Mouse (Mus musculus): ENCODE data around the gene Pla2g10. TPM values are rescaled to one million over a fixed set of nuclear protein-coding genes. Genes with fewer than 3 reads are reported as not detected.
"Not testable (repeated sequence)": the region's sequence is repeated elsewhere in the genome, so short reads cannot be mapped to it uniquely, and the experiment has no call there.

The Pla2g10 gene
- total RNA-seq, 2 experiments from 2014 or later: not detected

GRCm38 (mm10) chr16:13749306-13749705 is 18.5 kb upstream of the Pla2g10 start:
- no peak for DNase-seq (ENCODE audit: low spot score in 2 of 2)
- no peak for TF ChIP-seq CTCF (conservative IDR thresholded peaks at IDR 0.05)
- H3K4me3 ChIP-seq: no peak overlapping the region
- no peak overlapping the region for H3K27ac ChIP-seq

DNA sequence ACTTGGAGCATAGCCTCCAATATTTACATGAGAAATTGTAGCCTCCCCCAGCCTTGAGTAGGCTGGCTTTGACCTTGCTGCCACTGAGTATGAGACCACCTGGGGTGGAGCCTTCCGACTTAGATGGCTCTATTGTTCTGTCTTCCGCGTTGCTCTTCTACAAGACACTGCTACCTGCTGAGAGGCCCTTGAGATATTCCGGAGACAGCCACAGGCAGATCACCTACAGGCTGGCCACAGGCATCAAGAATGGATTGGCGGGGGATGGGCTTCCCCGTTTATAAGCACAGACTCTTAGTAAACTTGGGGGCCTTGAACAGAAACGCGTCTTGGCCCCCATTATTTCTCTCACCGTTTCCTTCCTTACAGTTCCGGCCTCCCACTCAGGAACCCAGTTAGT is 18.0 kb upstream of the Pla2g10 start:
- not testable (repeated sequence) for H3K4me3 ChIP-seq; DNase-seq (ENCODE audit: low spot score in 2 of 2); H3K27ac ChIP-seq

GRCm38 (mm10) chr16:13748124-13748523 is 17.3 kb upstream of the Pla2g10 start:
- no peak overlapping the region for H3K4me3 ChIP-seq
- no peak for TF ChIP-seq CTCF (conservative IDR thresholded peaks at IDR 0.05)
- no peak overlapping the region for H3K27ac ChIP-seq
- no peak for DNase-seq (ENCODE audit: low spot score in 2 of 2)

GRCm38 (mm10) chr16:13747708-13748107 is 16.9 kb upstream of the Pla2g10 start:
- TF ChIP-seq CTCF (conservative IDR thresholded peaks at IDR 0.05): no peak

GRCm38 (mm10) chr16:13740844-13741243 is 10.1 kb upstream of the Pla2g10 start:
- no peak for DNase-seq (ENCODE audit: low spot score in 2 of 2)
- no peak overlapping the region for H3K4me3 ChIP-seq
- TF ChIP-seq CTCF (conservative IDR thresholded peaks at IDR 0.05): no peak

More at GRCm38 (mm10) chr16:13747708-13748107, 16.9 kb upstream of the Pla2g10 start:
- Histone ChIP-seq H3K4me3 (no peak overlapping the region), H3K27ac (no peak overlapping the region)
- no peak for DNase-seq (ENCODE audit: low spot score in 2 of 2)

GRCm38 (mm10) chr16:13739044-13739443 is 8.3 kb upstream of the Pla2g10 start:
- H3K4me3 ChIP-seq; H3K27ac ChIP-seq; DNase-seq (ENCODE audit: low spot score in 2 of 2): not testable (repeated sequence)

More at GRCm38 (mm10) chr16:13740844-13741243, 10.1 kb upstream of the Pla2g10 start:
- H3K27ac ChIP-seq: no peak overlapping the region

DNA sequence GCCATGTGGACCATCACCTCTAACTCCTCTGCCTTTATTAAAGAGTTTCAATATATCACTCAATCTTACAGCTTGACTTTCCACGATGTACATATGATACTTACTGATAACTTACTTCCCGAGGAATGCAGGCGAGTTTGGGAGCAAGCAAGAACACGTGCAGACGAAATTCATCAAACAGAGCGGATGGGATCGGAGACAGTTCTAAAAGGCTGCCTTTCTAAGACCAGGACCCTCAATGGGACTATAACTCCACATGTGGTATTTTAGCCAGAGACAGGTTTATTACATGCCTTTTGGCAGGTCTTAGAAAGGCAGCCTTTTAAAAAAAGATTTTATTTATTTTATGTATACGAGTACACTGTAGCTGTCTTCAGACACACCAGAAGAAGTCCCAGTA is 5.2 kb upstream of the Pla2g10 start:
- no peak overlapping the region for H3K4me3 ChIP-seq
- no peak overlapping the region for H3K27ac ChIP-seq
- no peak for DNase-seq (ENCODE audit: low spot score in 2 of 2)
- TF ChIP-seq CTCF (conservative IDR thresholded peaks at IDR 0.05): no peak

DNA sequence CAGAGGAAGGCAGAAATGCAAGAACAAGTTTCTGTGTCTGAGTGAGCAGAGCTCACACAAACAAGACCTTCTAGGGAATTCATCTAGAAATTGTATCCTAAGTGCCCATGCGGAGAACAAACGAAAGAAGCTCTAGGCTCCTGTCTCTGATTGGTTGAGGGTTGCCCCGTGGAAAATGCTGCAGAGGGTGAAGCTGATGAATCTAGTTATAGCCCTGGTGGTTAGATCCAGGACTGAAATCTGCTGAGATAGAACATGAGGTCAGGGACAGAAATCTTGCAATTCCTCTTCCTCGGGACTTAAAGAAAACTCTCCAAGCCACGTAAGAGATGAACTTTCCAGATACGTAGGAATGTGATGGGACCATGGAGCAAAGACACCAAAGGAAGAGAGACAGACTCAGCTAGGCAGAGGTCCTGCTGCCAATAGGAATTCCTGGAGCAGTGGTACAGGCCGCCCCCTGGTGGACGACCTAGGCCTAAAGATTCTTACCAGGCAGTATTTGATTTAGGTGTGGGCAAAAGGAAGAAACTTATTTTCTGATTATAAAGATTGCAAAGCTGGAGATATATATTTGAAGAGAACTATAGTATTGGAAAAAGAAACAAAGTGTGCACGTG is 2.8 kb upstream of the Pla2g10 start:
- Histone ChIP-seq H3K27ac (no peak overlapping the region), H3K4me3 (no peak overlapping the region)
- peak; percentile 87 for TF ChIP-seq CTCF (conservative IDR thresholded peaks at IDR 0.05)
- peak; percentile 55 to 84 for DNase-seq (ENCODE audit: low spot score in 2 of 2)

DNA sequence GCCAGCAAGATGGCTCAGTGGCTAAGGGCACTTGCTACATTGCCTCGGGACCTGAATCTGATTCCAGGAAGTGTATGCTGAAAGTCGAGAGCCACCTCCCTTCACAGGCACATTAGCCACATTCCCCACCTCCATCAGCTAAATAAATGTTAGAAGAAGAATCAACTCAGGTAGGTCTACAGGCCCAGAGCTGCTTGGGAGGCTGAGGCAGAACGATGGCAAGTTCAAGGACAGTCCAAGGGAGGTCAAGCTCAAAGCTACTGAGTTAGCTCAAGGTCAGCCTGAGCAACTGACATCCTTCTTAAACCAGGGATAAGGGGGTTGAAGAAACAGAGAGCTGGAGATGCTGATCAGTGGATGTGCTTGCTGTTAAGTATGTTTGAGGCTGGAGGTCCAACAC is 2.0 kb upstream of the Pla2g10 start:
- Histone ChIP-seq H3K4me3 (no peak overlapping the region), H3K27ac (no peak overlapping the region)
- no peak for TF ChIP-seq CTCF (conservative IDR thresholded peaks at IDR 0.05)
- DNase-seq (ENCODE audit: low spot score in 2 of 2): no peak

- Histone ChIP-seq H3K27ac (no peak overlapping the region), H3K4me3 (no peak overlapping the region)
- no peak for TF ChIP-seq CTCF (conservative IDR thresholded peaks at IDR 0.05)
- no peak for DNase-seq (ENCODE audit: low spot score in 2 of 2)
Measured at GRCm38 (mm10) chr16:13729428-13729827, 1.4 kb downstream of the Pla2g10 start.

DNA sequence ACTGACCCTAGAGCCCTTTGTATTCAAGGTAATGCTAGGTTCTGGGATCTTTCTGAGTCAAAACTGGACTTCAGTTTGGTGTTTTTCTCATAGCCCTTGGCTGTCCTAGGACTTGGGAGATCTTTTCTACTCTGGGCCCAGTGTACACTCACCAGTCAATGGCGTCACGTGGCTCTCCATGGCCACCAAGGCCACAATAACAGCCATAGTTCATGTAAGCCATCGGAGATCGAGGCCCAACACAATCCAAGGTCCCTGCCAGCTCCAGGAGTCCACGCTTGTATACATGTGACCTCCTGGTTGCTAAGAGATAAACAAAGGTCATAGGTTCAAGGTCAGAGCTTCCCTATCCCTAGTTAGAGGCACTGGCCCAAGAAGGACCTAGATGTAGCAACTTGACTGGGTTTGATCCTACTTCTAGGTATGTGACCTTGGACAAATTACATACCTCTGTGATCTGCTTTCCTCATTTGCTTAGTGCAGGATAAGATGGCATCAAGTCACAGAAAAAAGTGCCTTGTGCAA is 2.9 kb downstream of the Pla2g10 start:
- no peak overlapping the region for H3K4me3 ChIP-seq
- no peak for DNase-seq (ENCODE audit: low spot score in 2 of 2)
- H3K27ac ChIP-seq: no peak overlapping the region
- TF ChIP-seq CTCF (conservative IDR thresholded peaks at IDR 0.05): no peak

DNA sequence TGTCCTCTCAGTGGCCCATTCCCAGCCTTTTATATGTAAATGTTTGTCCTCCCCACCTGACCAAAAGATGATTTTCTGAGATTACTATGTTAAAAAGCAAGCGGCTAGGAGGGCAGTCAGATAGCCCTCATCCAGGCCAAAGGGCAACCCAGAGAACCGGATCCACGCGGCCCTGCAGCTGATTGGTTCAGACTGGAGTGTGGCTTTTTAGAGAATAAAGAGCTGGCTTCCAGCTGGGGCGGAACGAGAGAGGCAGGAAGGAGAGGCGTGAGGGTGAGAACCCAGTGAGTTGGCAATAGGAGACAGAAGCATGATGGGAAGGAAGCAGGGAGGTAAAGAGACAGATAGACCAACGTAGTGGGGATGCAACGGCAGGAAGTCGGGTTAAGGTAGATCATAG is 7.8 kb downstream of the Pla2g10 start:
- no peak for DNase-seq (ENCODE audit: low spot score in 2 of 2)
- no peak overlapping the region for H3K4me3 ChIP-seq
- no peak overlapping the region for H3K27ac ChIP-seq
- TF ChIP-seq CTCF (conservative IDR thresholded peaks at IDR 0.05): no peak

DNA sequence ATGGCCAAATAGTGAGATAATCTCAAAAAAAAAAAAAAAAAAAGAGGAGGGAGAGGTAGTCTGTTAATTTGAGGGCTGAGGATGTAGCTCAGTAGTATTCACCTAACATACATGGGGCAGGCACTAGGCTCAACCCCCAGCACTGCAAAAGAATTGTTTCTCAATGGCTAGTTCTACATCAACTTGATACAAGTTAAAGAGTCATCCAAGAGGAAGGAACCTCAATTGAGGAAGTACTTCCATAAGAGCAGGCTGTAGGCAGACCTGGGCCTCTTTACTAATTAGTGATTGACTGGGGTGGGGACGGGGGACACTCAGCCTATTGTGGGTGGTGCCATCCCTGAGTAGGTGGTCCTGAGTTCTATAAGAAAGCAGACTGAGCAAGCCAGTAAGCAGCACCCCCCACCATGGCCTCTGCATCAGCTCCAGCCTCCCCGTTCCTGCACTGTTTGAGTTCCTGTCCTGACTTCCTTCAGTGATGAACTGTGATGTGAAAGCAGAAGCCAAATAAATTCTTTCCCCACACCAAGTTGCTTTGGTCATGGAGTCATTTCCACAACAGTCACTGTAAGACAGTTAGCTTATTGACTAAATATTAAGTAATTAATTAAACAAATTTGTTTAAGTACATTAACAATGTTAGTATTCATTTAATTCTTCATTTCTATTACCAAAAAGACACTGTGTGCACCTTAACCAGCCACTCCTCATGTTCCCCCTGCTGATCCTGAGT is 13.8 kb downstream of the Pla2g10 start:
- H3K27ac ChIP-seq: no peak overlapping the region
- DNase-seq (ENCODE audit: low spot score in 2 of 2): no peak
- no peak for TF ChIP-seq CTCF (conservative IDR thresholded peaks at IDR 0.05)
- no peak overlapping the region for H3K4me3 ChIP-seq

DNA sequence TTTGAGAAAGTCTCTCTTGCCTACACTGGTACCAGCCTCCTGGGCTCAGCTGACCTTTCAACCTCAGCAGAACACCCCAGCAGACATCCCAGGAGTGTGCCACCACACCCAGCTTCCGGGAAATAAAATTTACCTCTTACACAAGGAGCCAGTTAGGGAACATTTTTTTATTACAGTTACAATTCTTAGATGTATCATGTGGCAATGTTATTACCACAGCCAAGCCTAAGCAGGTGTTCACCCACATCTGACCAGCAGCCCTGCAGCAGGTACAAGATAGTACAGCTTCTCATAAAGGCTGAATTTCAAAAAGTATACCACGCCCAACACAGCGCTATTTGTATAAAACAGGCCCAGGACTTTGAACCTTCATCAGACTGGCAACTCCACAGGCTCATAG is 15.9 kb downstream of the Pla2g10 start:
- TF ChIP-seq CTCF (conservative IDR thresholded peaks at IDR 0.05): no peak
- no peak for DNase-seq (ENCODE audit: low spot score in 2 of 2)
- no peak overlapping the region for H3K27ac ChIP-seq
- H3K4me3 ChIP-seq: no peak overlapping the region

Measured in layer of hippocampus, adult 2 months (tissue).